Mouse (Mus musculus) 416B (cell line): ENCODE measurements around the gene Bri3.

Source experiments
- DNase-seq: peaks from one replicate; pipeline ENCODE4 v3.0.0; 2011; ENCODE audit warnings: low read depth

Gene Bri3

DNA sequence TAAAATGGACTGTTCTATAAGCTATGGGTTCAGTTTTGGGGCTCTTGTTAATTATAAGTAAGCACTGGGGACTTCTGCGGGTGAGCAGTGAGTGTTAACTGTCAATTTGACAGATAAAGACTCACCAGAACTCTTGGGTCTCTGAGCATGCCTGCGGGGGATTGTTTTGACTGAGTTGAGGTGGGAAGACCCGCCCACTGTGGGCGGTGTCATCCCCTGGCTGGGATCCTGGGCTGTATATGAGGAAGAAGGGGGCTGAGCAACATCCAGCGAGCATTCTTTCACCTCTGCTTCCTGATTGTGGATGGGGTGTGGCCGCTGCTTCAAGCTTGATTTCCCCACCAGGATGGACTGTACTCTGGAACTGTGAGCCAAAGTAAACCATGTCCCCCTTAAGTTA is 10.0 kb upstream of the Bri3 start:
- DNase-seq = no peak

DNA sequence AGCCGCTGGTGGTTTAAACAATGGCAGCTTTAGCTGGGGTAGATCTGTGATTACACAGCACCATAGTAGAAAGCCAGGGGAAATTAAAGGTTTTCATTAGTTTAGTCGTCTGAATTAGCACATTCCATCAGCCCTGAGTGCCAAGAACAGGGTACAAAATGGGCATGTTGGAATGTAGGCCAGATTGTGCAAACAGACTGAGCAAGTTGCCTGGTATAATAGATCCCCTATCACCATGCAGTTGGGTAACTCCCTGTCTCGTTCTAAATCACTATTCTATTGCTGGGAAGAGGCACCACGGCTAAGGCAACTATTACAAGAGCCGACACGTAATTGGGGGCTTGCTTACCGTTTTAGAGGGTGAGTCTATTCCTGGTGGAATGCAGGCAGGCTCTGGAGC is 9.5 kb upstream of the Bri3 start:
- DNase-seq = no peak

DNA sequence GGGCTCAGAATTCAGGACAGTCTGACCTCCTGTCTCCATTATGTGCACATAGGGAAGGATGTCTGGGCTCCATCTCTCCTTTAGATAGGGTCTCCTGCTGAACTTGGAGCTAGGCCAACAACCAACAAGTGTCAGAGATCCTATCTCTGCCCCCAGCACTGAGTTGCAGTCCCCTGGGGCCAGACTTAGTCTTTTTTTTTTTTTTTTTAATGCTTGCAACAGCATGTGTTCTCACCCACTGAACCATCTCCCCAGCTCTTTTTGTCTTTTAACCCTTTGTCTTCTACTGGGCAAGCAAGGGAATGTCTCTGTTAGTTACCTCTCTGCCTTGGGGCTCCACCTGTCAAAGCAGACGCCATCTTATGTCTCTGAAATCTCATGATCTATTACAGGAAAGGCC is 5.3 kb upstream of the Bri3 start:
- DNase-seq = no peak

DNA sequence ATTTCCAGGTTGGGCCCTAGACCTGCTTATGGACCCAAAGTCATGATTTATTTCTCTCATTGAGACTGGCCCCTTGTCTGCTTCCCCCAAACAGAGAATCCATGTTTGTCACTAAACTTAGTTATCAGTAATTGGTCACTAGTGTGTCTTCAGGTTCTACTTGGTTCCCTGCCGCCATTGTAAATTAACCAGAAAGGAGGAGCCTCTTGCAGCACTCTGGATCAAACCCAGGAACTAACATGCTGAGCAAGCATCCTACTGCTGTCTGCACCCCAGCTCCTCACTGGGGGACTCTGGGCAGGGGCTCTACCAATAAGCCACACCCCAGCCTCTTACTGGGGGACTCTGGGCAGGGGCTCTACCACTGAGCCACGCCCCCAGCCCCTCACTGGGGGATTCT is 1.4 kb downstream of the Bri3 start:
- DNase-seq = no peak

DNA sequence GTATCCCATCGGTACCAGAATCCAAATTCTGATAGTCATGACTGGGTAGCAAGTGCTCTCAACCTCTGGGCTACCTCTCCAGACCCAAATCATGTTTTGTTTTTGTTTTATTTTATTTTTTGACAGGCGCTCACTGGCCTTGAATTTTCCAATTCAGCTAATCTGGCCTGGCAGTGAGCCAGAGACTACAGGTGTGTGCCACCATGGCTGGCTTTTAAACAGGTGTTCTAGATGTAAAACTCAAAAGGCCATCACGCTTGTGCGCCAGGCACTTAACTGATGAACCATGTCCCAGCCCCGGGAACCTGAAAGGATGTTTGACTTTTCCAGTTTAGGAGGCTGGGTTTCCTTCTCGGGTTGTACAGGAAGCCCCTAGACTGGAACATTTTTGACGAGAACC is 2.4 kb downstream of the Bri3 start:
- DNase-seq = no peak

DNA sequence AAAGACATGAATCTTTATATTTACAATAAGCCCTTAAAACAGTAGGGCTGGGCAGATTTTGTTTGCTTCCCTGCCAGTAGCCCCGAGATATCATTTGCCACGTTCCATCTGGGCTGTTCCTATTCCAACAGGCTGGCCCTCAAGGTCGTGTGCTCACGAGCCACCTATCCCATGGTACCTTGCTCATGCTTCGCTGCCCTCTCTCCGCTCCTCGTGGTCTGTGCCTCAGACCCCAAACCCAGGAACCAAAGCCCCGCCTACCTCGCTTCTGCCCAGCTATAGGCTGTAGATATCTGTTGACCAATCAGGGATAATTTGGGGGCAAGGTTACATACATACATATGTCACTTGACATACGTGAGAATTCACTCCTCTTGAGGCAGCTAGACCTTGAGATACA is 3.1 kb downstream of the Bri3 start:
- DNase-seq = no peak

DNA sequence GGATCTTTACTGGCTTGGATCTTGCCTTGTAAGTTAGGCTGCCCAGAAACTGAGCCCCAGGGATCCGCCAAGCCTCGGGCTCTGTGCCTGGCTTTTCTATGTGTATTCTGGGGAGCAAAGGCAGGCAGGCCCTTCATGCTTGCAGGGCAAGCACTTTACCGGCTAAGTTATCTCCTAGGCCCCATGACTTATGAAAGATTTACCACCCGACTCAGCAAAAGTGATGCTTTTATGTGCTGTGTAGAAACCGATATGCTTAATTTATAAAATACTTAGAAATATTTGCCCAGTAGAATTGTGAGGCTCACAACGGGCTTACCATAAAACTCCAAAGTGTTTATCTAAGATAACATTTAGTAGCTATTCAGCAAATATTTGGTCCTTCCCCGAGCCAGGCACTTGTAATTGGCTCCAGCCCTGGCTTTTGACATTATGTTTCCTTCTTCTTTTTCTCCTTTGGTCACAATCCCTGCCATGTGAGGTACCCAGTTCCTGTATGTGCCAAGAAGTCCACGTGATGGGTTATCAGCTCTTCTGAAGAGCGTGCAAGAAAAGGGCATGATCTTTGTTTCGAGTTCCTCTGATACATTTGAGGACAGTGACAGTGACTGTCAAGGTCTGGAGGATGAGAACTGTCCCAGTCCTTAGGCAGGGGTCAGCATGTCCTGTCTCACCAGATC is 3.8 kb downstream of the Bri3 start:
- peak; percentile 64 for DNase-seq

DNA sequence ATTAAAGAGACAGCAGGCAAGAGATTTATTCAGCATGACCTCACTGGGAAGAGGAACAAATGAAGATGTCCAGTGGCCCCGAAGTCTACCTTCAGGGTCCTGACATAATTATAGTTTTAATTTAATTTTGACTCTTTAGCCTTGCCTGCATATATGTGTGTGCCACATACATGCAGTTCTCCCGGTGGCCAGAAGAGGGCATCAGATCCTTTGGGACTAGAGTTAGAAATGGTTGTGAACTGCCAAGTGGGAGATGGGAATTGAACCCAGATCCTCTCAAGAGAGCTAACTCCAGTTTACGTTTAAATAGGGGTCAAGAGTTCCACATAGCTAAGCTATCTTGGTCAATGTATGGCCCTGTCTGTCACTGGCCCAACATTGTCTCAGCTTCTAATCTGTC is 5.6 kb downstream of the Bri3 start:
- no peak for DNase-seq

DNA sequence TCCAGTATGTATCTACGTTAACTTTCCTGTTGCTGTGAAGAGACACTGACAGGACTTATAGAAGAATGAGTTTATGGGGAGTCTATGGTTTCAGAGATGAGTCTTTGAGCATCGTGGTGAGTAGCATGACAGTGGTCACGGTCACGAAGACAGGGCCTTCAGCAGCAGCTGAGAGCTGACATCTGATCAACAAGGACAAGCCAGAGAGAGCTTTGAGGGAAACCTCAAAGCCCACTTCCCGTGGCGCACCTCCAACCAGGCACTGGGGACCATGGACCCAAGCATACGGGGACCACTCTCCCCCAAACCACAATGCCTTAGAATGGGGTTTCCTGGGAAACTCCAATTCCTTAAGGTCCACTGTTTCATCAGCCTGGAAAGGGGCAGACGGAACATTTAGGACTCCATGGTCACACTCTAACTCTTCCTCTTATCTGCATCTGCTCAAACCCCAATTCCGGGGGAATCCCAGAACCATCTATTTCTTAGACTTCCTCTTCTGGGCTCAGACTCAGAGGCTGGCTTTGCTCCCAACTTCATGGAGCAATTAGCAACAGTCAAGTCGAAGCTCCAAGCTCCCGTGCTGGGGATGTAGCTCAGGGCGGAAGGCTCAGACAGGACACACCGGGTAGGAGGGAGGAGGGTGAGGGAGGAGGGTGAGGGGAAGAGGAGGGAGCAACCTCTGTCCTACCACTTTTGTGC is 7.8 kb downstream of the Bri3 start:
- DNase-seq = peak; percentile 56

DNA sequence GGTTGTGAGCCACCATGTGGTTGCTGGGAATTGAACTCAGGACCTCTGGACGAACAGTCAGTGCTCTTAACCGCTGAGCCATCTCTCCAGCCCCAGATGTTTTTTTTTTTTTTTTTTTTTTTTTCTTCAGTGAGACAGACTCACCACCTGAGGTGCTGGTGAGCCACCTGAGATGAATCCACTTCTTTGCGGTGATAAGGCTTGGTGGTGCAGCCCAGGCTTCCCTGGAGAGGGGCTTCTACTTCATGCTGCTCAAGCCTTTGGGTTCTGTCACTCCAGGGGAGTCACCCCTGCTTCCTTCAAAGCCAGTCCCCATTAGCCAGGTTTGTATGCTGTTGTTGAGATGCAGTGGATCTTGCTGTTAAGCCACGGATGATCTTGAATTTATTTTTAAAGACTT is 9.0 kb downstream of the Bri3 start:
- DNase-seq = no peak

DNA sequence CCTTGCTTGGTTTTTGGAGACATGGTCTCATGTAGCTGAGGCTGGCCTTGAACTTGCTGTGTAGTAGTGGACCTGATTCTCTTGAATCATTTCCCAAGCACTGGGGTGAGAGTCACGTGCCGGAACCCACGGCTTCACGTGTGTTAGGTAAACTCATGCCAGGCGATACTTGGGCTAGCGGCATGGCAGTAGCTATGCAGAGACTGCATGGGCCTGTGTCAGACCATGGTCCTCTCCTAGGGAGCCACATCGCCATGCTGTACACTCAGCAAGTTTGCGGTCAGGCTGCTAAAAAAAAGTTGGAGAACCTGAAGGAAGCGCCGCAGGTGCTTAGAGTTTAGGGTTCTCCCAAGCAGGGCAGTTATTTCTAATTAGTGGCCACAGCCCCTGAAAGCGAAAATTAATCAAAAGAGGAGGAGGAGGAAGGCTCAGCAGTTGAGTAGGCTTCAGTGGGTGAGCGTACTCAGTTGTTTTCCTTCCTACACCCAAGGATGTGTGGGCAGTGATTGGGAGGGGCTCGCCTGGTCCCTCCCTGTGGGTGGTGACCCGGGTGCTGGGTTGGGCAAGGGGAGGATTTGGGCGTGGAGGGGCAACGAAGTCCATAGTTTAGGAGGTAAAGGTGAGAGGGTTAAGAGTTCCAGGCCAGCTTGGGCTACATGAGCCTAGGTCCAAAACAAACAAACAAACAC is 10.0 kb downstream of the Bri3 start:
- peak; percentile 89 for DNase-seq

DNA sequence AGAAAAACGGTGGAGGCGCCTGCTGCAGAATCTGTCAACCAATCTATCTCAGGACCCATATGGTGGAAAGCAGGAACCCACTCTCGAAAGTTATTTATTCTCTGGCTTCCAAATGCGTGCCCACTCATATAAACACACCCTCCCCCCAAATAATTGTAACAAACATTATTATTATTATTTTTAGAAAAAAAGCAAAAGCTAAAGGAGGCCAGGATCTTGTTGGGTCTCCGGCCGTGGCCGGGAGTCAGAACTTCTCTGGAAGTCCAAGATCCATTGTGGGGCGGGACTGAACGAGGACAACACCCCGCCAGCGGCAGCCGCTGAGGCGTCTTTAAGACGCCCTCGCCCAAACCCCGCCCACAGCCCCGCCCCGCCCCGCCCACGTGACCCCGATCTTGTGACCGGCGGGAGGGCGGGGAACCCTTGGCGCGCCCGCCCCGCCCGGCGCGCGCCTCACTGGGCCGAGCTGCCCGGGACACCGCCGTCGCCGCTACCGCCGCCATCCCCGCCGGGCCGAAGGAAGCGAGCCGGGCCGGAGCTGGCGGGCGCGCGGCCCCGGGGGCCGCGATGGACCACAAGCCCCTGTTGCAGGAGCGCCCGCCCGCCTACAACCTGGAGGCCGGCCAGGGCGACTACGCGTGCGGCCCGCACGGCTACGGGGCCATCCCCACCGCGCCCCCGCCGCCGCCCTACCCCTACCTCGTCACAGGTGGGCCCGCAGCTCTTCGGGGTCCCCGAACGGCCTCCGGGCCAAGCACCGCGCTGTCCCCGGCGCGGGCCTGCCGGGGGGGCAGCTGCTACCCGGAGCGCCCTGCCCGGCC is 10.8 kb downstream of the Bri3 start:
- peak; percentile 95 for DNase-seq

DNA sequence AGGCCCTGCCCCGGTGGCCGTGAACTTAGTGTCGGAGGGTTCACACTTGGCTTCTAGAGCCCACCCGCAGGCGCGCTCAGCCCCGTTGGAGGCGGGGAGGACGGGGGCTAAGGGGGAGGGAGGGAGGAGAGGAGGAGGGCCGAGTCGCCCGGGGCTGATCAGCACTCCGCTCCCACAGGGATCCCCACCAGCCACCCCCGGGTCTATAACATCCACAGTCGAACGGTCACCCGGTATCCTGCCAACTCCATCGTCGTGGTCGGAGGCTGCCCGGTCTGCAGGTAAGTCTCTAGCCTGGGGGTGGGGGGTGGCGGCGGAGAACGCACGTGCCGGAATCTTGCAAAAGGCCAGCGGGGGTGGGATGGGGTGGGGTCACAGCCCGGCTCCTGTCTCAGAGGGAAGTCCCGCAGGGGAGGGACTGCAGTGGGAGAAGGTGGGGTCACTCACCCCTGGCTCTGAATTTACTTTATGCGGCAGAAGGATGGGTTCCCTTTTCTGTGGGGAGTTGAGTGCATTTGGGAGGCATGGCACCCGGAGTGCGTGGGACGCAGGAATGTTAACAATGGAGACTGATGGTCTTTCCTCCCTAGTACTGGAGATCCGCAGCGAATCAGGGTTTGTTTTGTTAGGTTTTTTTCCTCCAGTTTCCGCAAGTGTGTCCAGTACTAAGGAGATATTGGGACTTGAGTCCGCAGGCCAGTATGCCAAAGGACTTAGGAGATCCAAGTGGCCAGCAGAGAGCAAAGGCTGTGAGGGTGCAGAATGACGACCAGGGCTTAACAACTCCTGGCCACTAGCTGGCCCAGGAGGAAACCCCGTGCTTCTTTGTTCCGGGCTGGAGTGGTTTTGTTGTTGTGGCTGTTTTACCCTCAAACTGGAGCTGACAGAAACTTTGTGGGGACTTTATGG is 11.6 kb downstream of the Bri3 start:
- DNase-seq = peak; percentile 73

DNA sequence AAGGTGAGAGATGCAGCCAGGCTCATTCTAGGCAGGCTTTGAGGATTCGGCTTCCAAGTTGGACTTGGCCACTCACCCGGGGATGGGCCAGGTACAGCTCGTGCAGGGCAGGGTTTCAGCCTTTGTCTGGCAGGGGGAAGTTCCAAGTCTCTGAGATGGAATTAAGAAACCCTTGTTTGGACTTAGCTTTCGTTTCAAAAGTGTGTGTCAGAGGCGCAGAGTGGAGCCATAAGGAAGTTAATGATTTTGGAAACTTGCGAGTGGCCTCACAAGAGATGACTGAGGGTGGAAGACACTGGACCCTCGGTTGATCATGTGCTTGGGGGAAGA is 12.3 kb downstream of the Bri3 start:
- no peak for DNase-seq

DNA sequence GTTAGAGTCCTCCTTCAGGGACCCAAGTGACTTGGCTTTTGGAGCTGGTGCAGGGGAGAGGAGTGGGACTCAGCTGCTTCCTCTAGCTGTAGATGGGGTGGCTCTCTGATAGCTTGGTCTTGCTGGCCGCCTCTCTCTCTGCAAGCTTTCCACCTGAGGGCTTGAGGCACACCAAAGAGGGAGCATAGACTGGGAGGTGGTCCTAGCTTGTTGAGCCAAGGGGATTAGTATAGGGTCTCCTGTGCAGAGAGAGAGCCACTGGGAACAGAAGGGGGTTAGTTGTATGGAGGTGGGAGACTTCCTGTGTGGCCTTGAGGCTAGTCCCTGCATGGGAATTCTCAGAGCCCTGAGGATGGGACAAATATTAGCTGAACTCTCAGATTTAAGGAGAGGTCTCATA is 12.7 kb downstream of the Bri3 start:
- no peak for DNase-seq

DNA sequence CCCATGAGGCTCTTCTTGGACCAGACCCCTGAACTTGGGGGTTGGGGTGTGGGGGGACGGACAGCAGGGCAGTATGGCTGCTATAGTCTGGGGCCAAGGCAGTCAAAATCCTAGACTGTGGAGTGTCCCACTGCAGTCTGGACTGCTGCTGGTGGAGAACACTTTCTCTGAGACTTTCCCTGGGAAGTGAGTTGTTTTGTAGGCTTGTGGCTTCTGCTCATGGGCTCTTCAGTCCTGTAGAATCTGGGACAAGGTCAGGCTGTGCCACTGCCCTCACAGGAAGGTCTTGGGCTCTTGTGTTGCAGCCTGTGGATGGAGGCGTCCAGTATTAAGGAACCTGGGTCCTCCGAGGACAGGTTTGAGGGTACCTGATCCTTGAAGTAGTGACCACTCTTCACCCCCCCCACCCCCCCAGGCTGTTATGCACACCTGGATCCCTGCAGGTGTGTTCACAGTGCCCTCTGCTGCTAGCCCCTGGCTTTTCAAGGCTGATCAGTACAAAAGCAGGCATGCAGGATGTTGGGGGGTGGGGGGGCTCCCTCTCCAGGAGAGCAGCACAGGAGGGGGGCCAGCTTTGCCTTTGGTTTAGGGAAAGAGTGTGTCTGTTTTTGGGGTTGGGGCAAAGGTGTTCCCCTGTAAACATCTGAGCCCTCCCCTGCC is 13.3 kb downstream of the Bri3 start:
- DNase-seq = no peak

DNA sequence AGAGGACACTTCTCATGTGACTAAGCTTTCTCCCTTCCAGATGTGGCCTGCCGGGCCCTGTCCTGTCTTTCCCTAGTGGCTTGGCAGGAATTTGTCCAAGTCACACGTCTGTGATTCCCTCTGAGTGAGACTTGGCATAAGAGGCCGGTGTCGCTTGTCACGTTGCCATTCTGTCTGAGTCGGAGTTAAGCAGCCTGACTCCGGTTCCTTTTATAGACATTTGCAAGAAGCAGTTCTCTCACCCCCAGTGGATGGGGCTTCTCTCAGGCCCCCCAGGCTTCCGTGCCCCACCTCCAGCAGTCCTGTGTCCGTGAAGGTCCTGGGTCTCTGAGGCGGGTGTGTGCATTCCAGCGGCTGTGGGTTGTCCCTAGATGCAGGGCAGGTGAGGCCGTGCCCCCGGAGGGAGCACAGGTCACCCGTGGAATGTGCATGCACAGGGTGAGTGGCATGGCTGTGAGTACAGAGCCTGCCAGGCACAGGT is 13.9 kb downstream of the Bri3 start:
- no peak for DNase-seq

DNA sequence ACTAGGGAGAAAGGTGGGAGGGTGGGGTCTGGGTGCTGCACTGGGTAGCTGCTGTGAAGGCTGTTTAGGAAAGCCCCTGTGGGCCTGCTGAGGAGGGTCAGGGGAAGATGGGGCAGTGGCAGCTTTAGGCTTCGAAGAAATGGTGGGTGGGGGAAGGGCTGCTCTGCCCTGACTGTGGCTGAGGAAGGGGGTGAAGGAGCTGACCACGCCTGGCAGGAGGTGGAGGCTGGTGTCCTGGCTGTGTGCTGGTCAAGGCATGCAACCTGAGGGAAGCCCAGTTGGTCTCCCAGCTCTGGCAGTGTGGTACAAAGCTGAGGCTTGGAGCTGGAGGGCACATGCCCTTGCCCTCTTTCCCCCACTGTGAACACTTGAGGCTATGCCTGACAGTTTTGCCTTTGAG is 14.4 kb downstream of the Bri3 start:
- DNase-seq = no peak

DNA sequence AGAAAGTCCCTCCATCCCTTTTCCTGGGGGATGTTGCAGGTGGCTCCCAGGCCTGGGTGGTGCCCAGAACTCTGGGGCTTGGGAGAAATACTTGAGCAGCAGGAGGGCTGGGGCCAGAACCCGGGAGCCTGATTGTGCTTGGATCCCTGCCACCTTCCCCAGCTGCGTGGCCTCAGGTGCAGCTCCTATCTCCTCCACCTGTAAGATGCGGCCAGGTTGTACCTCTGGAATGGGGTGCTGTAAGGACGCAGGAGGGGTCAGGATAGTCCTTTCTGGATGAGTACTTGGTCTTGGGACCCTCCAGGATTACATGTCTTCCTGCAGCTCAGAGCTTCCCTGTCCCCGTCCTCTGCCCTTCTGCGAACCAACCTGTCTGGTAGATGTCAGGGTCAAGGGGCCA is 15.0 kb downstream of the Bri3 start:
- no peak for DNase-seq

DNA sequence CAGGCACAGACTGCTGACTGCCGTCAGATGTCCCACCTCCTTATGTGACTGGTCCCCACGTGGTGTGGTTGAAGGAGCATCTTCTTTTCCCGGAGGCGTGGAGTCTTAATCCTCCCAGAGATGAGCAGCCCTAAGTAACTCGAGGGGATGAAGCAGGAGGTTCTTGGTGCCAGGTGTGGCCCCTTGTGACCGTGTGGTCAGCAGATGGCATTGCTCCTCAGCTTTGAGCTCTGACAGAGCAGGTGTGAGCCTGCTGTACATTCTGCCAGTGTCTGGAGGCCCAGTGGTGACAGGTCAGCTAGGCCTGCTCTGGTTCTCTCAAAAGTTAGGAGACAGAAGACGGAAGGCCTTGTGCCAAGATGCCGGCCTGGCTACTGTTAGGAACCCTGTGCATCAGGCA is 16.2 kb downstream of the Bri3 start:
- DNase-seq = no peak

DNA sequence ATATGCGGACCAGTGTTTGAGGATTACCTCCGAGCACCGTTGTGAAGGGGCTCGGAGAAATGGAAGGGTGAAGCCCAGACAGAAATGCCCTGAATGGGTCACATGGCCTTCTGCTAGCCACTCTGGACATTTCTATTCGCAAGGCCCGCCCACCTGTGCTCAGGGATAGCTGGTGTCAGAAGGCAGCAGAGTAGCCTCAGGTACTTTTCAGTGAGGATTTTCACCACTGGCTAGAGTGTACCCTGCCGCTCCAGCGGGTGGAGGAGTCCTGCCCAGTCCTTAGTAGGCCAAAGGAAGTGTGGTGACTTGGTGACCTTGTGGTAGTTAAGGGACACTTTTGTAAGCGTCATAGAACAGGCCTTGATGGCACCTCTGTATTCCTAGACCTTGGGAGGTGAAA is 17.1 kb downstream of the Bri3 start:
- DNase-seq = no peak
